Mouse (Mus musculus): ENCODE results near the gene Lasp1. TPM values are rescaled to one million over a fixed set of nuclear protein-coding genes. Genes with fewer than 3 reads are reported as not detected.

Gene Lasp1
- polyA plus RNA-seq, 1 experiment from 2014 or later, result 85.1 TPM

DNA sequence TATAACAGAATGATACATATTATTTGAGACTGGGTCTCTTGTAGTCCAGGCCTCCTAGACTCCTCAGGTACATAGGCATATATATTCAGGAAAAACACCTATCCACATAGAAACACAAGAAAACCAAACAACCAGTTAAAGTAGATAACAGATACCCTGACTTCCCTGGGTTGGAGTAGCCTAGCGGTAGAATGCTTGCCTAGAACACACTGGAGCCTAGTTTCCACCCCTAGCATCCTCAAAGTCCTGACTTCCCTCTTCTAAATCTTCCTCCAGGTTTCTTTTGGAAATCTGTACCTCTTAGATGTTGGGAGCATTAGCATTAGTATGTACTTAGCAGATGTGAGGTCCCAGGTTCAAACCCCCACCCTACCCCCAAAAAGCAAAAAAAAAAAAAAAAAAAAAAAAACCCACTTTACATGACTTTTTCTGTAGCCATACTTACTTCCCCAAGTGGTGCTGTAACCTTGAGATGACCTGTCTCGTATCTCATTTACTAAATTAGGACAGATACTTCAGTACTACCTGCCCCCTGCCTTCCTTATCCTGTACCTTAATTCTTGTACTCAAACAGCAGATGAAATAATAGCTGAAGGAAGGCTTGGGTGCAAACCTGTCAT is 86.6 kb downstream of the Lasp1 start:
- H3K4me1 ChIP-seq (replicated peaks; ENCODE audit: control insufficient read depth, insufficient read depth, low read length), result no peaks in the 10 kb centered on the region
- no peak overlapping the region for H3K4me3 ChIP-seq (ENCODE audit: low read depth, low read length)
- no peak for DNase-seq (ENCODE audit: low spot score)
- no peaks in the 10 kb centered on the region for H3K36me3 ChIP-seq (ENCODE audit: control insufficient read depth, insufficient read depth, low read length)
- 93% methylated on average over 2 of the region's 2 CpGs for WGBS
- no peak overlapping the region for H3K27ac ChIP-seq (ENCODE audit: low read depth)
- no peak for ATAC-seq (replicated peaks; ENCODE audit: low FRiP score, low TSS enrichment, low read depth)
- H3K9me3 ChIP-seq (ENCODE audit: control insufficient read depth, low read length), result peaks cover 4% of the 10 kb centered on the region; the same call in 1 of the 2 replicates
- H3K9ac ChIP-seq (ENCODE audit: low read length), result no peak overlapping the region
- H3K27me3 ChIP-seq (replicated peaks; ENCODE audit: control insufficient read depth, insufficient read depth, low read length), result no peaks in the 10 kb centered on the region
- H3K4me2 ChIP-seq (ENCODE audit: low read length), result no peak overlapping the region

Other genes with a start within 250 kb of the Lasp1 start
- gene Srcin1, start 222.8 kb upstream of the Lasp1 start, polyA plus RNA-seq (2014; fragmentation: Nextera tagmentation; extraction: Ambion mirVana), result 0.16 and 0.30 TPM in 2 replicates
- gene Epop, start 169.3 kb upstream of the Lasp1 start, polyA plus RNA-seq (2014; fragmentation: Nextera tagmentation; extraction: Ambion mirVana), result 3.1 and 3.6 TPM in 2 replicates
- gene Mllt6, start 135.6 kb upstream of the Lasp1 start, polyA plus RNA-seq (2014; fragmentation: Nextera tagmentation; extraction: Ambion mirVana), result 4.6 and 4.8 TPM in 2 replicates
- 41.2 and 47.9 TPM in 2 replicates for gene Cisd3, start 113.2 kb upstream of the Lasp1 start, polyA plus RNA-seq (2014; fragmentation: Nextera tagmentation; extraction: Ambion mirVana)
- gene Pcgf2, start 98.5 kb upstream of the Lasp1 start, polyA plus RNA-seq (2014; fragmentation: Nextera tagmentation; extraction: Ambion mirVana), result 19.2 and 19.7 TPM in 2 replicates
- gene Psmb3, start 95.6 kb upstream of the Lasp1 start, polyA plus RNA-seq (2014; fragmentation: Nextera tagmentation; extraction: Ambion mirVana), result 473 and 491 TPM in 2 replicates
- 1.7 and 1.9 TPM in 2 replicates for gene Pip4k2b, start 54.3 kb upstream of the Lasp1 start, polyA plus RNA-seq (2014; fragmentation: Nextera tagmentation; extraction: Ambion mirVana)
- gene Cwc25, start 32.4 kb upstream of the Lasp1 start, polyA plus RNA-seq (2014; fragmentation: Nextera tagmentation; extraction: Ambion mirVana), result 10.5 and 11.8 TPM in 2 replicates
- 0.31 TPM in 2 replicates for gene 1700001P01Rik, start 23.1 kb upstream of the Lasp1 start, polyA plus RNA-seq (2014; fragmentation: Nextera tagmentation; extraction: Ambion mirVana)
- gene Rpl23, start 16.6 kb upstream of the Lasp1 start, polyA plus RNA-seq (2014; fragmentation: Nextera tagmentation; extraction: Ambion mirVana), result 752 and 786 TPM in 2 replicates
- gene B230217C12Rik, start 41.8 kb downstream of the Lasp1 start, polyA plus RNA-seq (2014; fragmentation: Nextera tagmentation; extraction: Ambion mirVana), result 8.1 and 9.5 TPM in 2 replicates
- 0.39 and 0.54 TPM in 2 replicates for gene Fbxo47, start 85.2 kb downstream of the Lasp1 start, polyA plus RNA-seq (2014; fragmentation: Nextera tagmentation; extraction: Ambion mirVana)
- gene Plxdc1, start 187.4 kb downstream of the Lasp1 start, polyA plus RNA-seq (2014; fragmentation: Nextera tagmentation; extraction: Ambion mirVana), result 0.09 and 0.30 TPM in 2 replicates
- gene Arl5c, start 197.2 kb downstream of the Lasp1 start, polyA plus RNA-seq (2014; fragmentation: Nextera tagmentation; extraction: Ambion mirVana), result 9.6 and 13.8 TPM in 2 replicates
- gene Cacnb1, start 224.0 kb downstream of the Lasp1 start, polyA plus RNA-seq (2014; fragmentation: Nextera tagmentation; extraction: Ambion mirVana), result 7.5 and 8.0 TPM in 2 replicates
- 1,242 TPM in 2 replicates for gene Rpl19, start 227.7 kb downstream of the Lasp1 start, polyA plus RNA-seq (2014; fragmentation: Nextera tagmentation; extraction: Ambion mirVana)